Mouse (Mus musculus): ENCODE data around the gene Ptprm. TPM values are rescaled to one million over a fixed set of nuclear protein-coding genes. Genes with fewer than 3 reads are reported as not detected.

The Ptprm gene
- polyA plus RNA-seq, 1 experiment from 2014 or later: 31.4 TPM

DNA sequence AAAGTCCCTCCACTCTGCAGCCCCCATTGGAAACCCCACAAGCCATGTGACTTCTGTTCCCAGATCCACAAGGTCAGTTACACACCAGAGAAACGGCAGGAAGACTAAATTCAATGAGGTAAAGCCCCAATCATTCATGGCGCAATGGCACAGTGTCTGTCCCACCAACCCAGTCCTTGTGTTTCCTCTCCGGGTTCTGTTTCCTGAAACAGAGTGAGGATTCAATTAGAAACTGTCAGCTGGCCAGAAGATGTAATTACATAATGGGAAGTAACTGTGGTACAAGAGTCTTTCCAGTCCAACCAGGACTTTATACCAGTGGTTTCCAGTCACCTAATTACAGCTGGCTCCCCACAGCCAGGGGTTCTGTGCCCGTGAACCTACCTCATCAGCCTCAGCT lies 24.8 kb downstream of the Ptprm start:
- no peak for DNase-seq (ENCODE audit: low spot score)
- H3K4me1 ChIP-seq (replicated peaks; ENCODE audit: control insufficient read depth, insufficient read depth, low read length): 0 out of 2 replicates have a peak, but pooled peaks cover under 1% of the 10 kb centered on the region
- no peak overlapping the region for H3K4me3 ChIP-seq (replicated peaks; ENCODE audit: low read length)
- no peak overlapping the region for H3K27ac ChIP-seq
- H3K36me3 ChIP-seq (replicated peaks; ENCODE audit: control insufficient read depth, insufficient read depth): no peaks in the 10 kb centered on the region
- no peak overlapping the region for H3K4me2 ChIP-seq (replicated peaks)
- ATAC-seq (ENCODE audit: low FRiP score): no peak
- WGBS: 77% methylated on average over 4 of the region's 4 CpGs
- H3K27me3 ChIP-seq (ENCODE audit: control insufficient read depth, insufficient read depth, low read length): no peaks in the 10 kb centered on the region
- H3K9ac ChIP-seq: no peak overlapping the region
- H3K9me3 ChIP-seq (ENCODE audit: control insufficient read depth, low read length): no peaks in the 10 kb centered on the region

DNA sequence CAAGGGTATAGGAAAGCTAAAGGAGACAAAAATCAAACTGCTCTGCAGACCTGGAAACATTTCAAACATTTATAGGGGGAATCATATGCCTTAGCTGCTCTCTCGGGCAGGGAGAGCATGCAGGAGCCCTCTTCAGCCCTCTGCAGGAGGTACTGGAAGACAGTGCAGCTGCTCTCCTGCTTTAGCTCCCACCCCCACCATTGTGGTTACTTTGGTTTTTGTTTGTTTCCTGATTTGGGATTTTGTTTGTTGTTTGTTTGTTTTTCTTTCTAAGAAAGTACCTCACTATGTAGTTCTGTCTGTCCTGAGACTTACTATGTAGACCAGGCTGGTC lies 29.8 kb downstream of the Ptprm start:
- ATAC-seq (ENCODE audit: low FRiP score) (no peak), DNase-seq (ENCODE audit: low spot score) (no peak)
- no peak overlapping the region for H3K4me3 ChIP-seq (replicated peaks; ENCODE audit: low read length)
- H3K4me2 ChIP-seq (replicated peaks): no peak overlapping the region
- H3K9me3 ChIP-seq (ENCODE audit: control insufficient read depth, low read length): no peaks in the 10 kb centered on the region
- H3K27ac ChIP-seq: no peak overlapping the region
- WGBS: 36% methylated on average over 1 of the region's 1 CpGs
- no peaks in the 10 kb centered on the region for H3K36me3 ChIP-seq (replicated peaks; ENCODE audit: control insufficient read depth, insufficient read depth)
- H3K27me3 ChIP-seq (ENCODE audit: control insufficient read depth, insufficient read depth, low read length): no peaks in the 10 kb centered on the region
- H3K9ac ChIP-seq: no peak overlapping the region
- H3K4me1 ChIP-seq (replicated peaks; ENCODE audit: control insufficient read depth, insufficient read depth, low read length): peaks cover 8% of the 10 kb centered on the region; the same call in 1 of the 2 replicates

DNA sequence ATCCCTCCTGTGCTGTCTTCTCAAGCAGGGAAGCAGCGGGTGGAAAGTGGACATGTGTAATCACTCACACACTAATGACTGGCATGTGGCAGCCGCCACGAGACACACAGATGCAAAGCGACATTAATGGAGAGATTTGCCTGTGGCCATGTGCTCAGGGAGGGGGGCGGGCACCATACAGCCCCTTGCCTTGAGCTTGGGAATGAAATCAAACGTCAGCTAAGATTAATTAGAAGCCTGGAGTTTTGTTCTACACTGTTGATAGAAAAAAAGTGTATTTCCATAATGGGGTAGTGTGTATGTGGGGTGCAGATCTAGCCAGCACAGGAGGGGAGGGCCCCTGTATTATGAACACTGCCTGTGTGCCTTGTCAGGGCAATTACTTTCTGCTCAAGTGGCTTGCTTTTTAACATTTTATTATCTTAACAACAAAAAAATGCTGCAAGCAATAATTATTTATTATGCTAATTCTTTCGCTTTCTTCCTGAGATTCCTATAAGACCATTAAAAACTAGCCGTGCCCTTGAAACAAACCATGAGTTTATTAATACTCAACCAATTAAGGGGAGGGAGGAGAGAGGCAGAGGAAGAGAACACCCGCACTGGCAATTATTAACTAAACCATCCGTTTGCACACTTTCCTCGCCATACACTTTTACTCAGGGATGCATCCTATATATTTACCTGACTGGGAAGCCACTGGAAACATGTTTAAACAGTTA lies 30.3 kb downstream of the Ptprm start:
- no peak overlapping the region for H3K4me3 ChIP-seq (replicated peaks; ENCODE audit: low read length)
- H3K4me1 ChIP-seq (replicated peaks; ENCODE audit: control insufficient read depth, insufficient read depth, low read length): peaks cover 8% of the 10 kb centered on the region; the same call in 1 of the 2 replicates
- DNase-seq (ENCODE audit: low spot score): peak; percentile 45
- H3K27me3 ChIP-seq (ENCODE audit: control insufficient read depth, insufficient read depth, low read length): no peaks in the 10 kb centered on the region
- no peaks in the 10 kb centered on the region for H3K36me3 ChIP-seq (replicated peaks; ENCODE audit: control insufficient read depth, insufficient read depth)
- no peak overlapping the region for H3K9ac ChIP-seq
- no peaks in the 10 kb centered on the region for H3K9me3 ChIP-seq (ENCODE audit: control insufficient read depth, low read length)
- no peak overlapping the region for H3K27ac ChIP-seq
- peak; percentile 75; the same call in 1 of the 2 replicates for ATAC-seq (ENCODE audit: low FRiP score)
- no peak overlapping the region for H3K4me2 ChIP-seq (replicated peaks)
- 38% methylated on average over 11 of the region's 11 CpGs for WGBS

- Histone ChIP-seq H3K36me3 (replicated peaks; ENCODE audit: control insufficient read depth, insufficient read depth) (no peaks in the 10 kb centered on the region), H3K4me3 (replicated peaks; ENCODE audit: low read length) (no peak overlapping the region), H3K4me1 (replicated peaks; ENCODE audit: control insufficient read depth, insufficient read depth, low read length) (no peaks in the 10 kb centered on the region), H3K9ac (no peak overlapping the region), H3K4me2 (replicated peaks) (no peak overlapping the region), H3K27ac (no peak overlapping the region), H3K27me3 (ENCODE audit: control insufficient read depth, insufficient read depth, low read length) (no peaks in the 10 kb centered on the region), H3K9me3 (ENCODE audit: control insufficient read depth, low read length) (no peaks in the 10 kb centered on the region)
- no peak for ATAC-seq (ENCODE audit: low FRiP score)
- no peak for DNase-seq (ENCODE audit: low spot score)
- 66% methylated on average over 4 of the region's 4 CpGs for WGBS
These were observed 39.6 kb downstream of the Ptprm start for GRCm38 (mm10) chr17:67314491-67315205.

- no peak for DNase-seq (ENCODE audit: low spot score)
- no peak overlapping the region for H3K4me3 ChIP-seq (replicated peaks; ENCODE audit: low read length)
- H3K9ac ChIP-seq: no peak overlapping the region
- peaks cover 5% of the 10 kb centered on the region; the same call in 1 of the 2 replicates for H3K4me1 ChIP-seq (replicated peaks; ENCODE audit: control insufficient read depth, insufficient read depth, low read length)
- no peak overlapping the region for H3K27ac ChIP-seq
- H3K9me3 ChIP-seq (ENCODE audit: control insufficient read depth, low read length): no peaks in the 10 kb centered on the region
- ATAC-seq (ENCODE audit: low FRiP score): no peak
- H3K36me3 ChIP-seq (replicated peaks; ENCODE audit: control insufficient read depth, insufficient read depth): no peaks in the 10 kb centered on the region
- no peak overlapping the region for H3K4me2 ChIP-seq (replicated peaks)
- no peaks in the 10 kb centered on the region for H3K27me3 ChIP-seq (ENCODE audit: control insufficient read depth, insufficient read depth, low read length)
- 86% methylated on average over 3 of the region's 3 CpGs for WGBS
These were observed 45.8 kb downstream of the Ptprm start for GRCm38 (mm10) chr17:67308421-67308820.

DNA sequence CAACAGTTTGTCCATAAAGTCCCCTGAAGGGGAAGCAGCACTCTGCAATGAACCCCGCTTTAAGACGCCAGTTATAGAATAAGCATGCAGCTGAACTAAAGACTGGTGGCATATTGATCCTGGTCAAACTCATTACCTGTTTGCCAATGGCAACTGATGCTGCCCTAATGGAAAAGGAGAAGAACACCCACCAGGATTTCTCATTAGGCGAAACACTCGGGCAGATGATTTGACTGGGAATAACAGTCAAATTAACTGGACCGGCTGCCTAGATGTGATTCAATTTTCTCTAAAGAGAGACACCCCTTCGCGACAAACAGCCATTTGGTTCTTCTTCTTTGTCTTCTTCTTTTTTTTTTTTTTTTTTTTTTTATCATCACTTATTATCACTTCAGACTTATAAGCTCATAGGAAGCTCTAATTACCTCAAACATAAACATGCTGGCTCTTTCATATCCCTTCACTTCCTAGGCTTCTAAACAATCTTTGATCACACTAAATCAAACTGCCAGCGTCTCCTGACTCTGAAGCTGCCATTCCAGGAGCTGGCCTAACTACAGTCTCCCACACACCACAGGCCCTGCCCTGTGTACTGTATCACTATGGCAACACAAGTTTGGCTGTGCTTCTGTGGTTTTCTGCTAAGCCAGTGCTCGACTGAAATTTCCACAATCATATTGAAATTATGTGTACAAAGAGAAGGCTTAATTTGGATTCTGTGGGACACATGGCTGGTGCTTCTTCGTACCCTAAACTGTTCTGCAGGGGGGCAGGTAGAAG lies 48.0 kb downstream of the Ptprm start:
- WGBS: 65% methylated on average over 10 of the region's 10 CpGs
- no peaks in the 10 kb centered on the region for H3K36me3 ChIP-seq (replicated peaks; ENCODE audit: control insufficient read depth, insufficient read depth)
- H3K4me1 ChIP-seq (replicated peaks; ENCODE audit: control insufficient read depth, insufficient read depth, low read length): peaks cover 14% of the 10 kb centered on the region; the same call in 1 of the 2 replicates
- no peak overlapping the region for H3K4me2 ChIP-seq (replicated peaks)
- DNase-seq (ENCODE audit: low spot score) (no peak), ATAC-seq (ENCODE audit: low FRiP score) (no peak)
- no peak overlapping the region for H3K4me3 ChIP-seq (replicated peaks; ENCODE audit: low read length)
- H3K9ac ChIP-seq: no peak overlapping the region
- no peaks in the 10 kb centered on the region for H3K27me3 ChIP-seq (ENCODE audit: control insufficient read depth, insufficient read depth, low read length)
- H3K9me3 ChIP-seq (ENCODE audit: control insufficient read depth, low read length): no peaks in the 10 kb centered on the region
- H3K27ac ChIP-seq: no peak overlapping the region

- ATAC-seq (ENCODE audit: low FRiP score): no peak
- Histone ChIP-seq H3K36me3 (replicated peaks; ENCODE audit: control insufficient read depth, insufficient read depth) (no peaks in the 10 kb centered on the region), H3K27me3 (ENCODE audit: control insufficient read depth, insufficient read depth, low read length) (no peaks in the 10 kb centered on the region), H3K4me1 (replicated peaks; ENCODE audit: control insufficient read depth, insufficient read depth, low read length) (peaks cover 14% of the 10 kb centered on the region; the same call in 1 of the 2 replicates), H3K9me3 (ENCODE audit: control insufficient read depth, low read length) (no peaks in the 10 kb centered on the region), H3K9ac (no peak overlapping the region), H3K27ac (no peak overlapping the region), H3K4me2 (replicated peaks) (no peak overlapping the region), H3K4me3 (replicated peaks; ENCODE audit: low read length) (no peak overlapping the region)
- WGBS: 74% methylated on average over 3 of the region's 3 CpGs
- no peak for DNase-seq (ENCODE audit: low spot score)
These were observed 49.4 kb downstream of the Ptprm start for GRCm38 (mm10) chr17:67304831-67305230.

DNA sequence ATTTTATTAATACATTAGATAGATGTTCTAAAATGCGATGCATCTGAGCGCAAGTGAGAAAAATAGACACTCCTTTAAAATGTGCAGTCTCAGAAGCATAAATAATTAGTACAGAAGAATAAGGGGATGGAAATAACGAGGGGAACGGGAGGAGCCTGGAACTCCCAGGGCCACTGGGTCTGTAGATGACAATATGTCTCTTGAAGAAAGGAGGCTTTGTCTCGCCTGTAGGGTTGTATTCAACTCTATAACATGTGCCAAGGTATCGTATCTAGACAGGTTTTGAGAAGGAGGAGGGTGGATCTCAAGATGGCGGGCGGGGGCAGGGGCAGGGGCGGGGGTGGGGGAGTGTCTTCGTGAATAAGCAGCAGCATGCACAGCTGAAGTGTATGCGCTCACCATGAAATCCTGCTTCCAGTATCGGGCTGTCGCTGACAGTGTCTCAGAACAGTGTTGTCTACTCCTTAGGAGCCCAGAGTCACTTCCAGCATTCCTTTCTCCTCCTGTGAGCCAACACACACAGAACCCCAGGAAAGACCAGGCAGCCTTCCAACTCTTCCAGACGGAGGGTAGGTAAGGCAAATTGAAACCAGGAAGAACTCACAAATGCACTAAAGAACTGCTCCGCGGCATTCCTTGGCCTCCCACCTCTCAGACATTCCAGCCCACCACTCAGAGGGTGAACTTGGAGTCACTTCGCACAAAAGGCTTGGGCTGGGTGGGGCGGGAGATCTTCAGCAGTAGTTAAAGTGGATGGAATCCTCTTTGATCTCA lies 50.7 kb downstream of the Ptprm start:
- Histone ChIP-seq H3K27ac (no peak overlapping the region), H3K27me3 (ENCODE audit: control insufficient read depth, insufficient read depth, low read length) (no peaks in the 10 kb centered on the region), H3K9me3 (ENCODE audit: control insufficient read depth, low read length) (no peaks in the 10 kb centered on the region), H3K36me3 (replicated peaks; ENCODE audit: control insufficient read depth, insufficient read depth) (no peaks in the 10 kb centered on the region), H3K4me3 (replicated peaks; ENCODE audit: low read length) (no peak overlapping the region), H3K9ac (no peak overlapping the region), H3K4me1 (replicated peaks; ENCODE audit: control insufficient read depth, insufficient read depth, low read length) (peaks cover 14% of the 10 kb centered on the region; the same call in 1 of the 2 replicates), H3K4me2 (replicated peaks) (no peak overlapping the region)
- DNase-seq (ENCODE audit: low spot score) (no peak), ATAC-seq (ENCODE audit: low FRiP score) (no peak; the same call in 1 of the 2 replicates)
- 69% methylated on average over 18 of the region's 18 CpGs for WGBS
